Mouse (Mus musculus): ENCODE data around the gene Cwc25.
"Not testable (repeated sequence)": the region's sequence is repeated elsewhere in the genome, so short reads cannot be mapped to it uniquely, and the experiment has no call there.

The Cwc25 gene

DNA sequence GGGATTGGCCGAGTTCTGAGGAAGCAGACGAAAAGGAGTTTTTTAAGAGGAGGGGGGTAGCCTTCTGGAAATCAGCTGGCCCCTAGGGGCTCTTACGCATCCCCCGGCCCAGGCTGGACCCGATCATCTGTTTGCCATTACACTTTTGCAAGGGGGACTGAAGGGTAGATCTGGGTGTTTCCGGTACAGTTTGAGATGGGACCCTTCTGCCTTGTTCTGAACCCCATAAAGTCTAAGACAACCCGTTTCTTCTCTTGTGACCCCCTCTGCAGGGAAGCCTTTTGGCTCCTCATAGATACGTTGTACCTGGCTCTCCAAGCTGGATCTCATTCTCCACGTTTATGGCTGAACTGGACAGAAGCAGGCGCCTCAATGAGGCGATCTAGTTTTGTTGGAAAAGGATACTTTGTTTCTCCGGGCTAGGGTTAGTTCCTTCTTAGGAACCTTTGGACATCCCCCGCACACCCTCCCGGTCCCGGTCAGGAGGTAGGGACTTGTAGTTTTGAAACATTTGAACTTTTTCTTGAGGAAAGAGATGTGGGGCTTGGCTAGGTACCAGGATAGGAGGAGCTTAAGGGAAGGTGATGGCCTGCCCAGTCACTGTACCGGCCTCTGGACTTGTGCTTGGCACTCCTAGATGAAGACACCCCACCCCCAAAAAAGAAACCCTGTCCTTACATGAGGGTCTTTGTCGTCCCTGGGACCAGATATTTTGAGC, 34.5 kb upstream of the Cwc25 start:
- no peak for DNase-seq (ENCODE audit: low spot score in 2 of 2)

DNA sequence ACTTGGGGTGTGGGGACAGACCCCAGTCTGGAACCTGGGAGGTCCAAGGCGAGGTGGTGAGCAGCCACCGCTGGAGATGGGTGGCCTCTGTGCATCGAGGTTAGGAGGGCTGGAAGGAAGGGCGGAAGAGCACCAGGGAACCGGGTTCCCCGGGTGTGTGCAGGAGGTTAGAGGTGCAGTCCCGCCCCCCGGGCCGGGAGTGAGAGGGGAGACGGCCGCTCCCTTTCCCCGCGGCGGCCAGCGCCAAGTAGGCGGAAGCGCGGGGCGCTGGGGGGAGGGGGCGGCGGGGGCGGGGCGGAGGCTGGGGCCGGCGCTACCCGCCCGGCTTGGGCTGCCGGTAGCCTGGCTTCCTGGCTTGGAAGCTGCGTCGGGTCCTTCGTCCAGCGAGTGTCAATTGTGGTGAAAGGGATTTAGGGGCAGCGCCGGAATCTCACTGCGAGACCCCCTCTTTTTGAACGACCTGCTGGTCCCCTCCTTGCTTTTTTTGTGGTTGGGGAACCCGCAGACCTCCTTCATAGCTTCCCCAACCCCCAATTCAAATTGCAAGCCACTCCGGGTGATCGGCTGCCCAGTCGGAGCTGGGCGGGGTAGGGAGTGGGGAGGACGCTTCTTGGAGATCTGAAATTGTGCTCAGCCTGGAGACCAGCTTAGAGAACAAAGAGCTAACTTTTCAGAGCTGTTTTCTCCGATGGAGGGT, 33.8 kb upstream of the Cwc25 start:
- DNase-seq (ENCODE audit: low spot score in 2 of 2), result peak; percentile 44 to 50

DNA sequence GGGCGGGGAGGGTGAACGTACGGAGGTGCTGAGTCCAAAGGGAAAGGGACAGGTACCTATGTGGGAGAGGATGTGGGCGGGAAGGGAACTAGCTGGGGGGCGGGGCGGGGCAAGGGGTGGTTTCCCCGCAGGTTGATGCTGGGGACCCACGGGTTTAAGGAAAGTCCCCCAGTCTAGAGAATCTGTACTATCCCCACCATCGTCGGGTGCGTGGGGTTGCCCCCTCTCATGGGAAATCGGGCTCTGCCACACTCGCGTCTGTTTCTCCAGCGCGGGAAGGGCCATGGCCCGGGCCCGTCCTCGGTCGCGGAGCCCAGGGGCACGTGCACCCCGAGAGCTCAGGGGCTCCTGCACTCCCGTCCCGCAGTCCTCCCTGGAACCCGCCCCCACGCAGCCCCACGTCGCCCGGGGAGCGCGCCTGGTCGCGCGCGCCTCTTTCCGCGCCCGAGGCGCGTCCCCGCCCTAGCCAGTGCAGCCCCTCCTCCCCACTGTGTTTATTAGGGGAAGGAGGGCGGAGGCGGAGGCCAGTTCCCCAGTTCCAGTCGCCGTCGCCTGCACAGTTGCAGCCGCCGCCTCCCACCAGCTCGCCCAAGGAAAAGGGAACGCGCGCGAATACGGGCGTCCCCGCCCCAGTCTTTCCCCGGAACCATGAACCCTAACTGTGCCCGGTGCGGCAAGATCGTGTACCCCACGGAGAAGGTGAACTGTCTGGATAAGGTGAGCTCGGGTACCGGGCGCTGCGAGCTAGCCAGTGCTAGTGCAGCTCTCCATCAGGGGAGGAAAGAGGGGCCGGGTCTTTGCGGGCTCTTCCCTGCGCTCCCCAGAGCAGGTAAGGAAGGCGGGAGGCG, 33.0 kb upstream of the Cwc25 start:
- peak; percentile 62 to 70 for DNase-seq (ENCODE audit: low spot score in 2 of 2)

DNA sequence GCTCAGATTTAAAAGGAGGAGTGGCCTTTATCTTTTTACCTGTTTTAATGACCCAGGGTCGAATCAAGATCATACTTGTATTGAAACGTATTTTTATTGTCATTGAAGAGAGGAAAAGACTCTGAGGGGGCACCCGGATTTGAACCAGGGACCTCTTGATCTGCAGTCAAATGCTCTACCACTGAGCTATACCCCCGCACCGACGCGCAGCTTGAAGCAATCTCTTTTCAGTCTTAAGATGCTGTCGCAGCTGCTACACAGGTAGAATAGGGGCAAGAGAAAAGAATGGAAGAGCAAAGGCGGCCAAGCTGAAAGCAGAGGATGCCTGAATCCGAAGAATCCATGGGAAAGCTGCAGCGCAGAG, 32.4 kb upstream of the Cwc25 start, which contains the start of gene Lasp1:
Gene Lasp1 (plus strand): TSS at position 219 of the 364 bp plus-strand sequence.
- DNase-seq (ENCODE audit: low spot score in 2 of 2), result peak; percentile 70 to 83

DNA sequence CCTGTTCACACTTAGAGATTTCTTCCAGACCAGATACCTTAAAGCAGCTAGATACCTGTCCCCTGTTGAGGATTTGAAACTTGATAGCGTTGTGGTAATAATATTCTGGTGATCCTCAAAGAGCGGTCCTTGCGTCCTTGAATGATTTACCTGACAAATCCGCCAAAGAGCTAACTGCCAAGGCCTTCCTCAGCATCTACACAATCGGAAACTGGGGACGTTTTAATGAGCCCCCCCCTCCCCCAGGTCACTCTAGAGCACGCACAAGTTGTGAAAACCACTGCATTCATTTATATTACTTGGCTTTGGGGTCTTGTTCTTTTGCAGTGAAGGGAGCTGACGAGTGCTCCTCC, 31.7 kb upstream of the Cwc25 start:
- no peak for DNase-seq (ENCODE audit: low spot score in 2 of 2)

DNA sequence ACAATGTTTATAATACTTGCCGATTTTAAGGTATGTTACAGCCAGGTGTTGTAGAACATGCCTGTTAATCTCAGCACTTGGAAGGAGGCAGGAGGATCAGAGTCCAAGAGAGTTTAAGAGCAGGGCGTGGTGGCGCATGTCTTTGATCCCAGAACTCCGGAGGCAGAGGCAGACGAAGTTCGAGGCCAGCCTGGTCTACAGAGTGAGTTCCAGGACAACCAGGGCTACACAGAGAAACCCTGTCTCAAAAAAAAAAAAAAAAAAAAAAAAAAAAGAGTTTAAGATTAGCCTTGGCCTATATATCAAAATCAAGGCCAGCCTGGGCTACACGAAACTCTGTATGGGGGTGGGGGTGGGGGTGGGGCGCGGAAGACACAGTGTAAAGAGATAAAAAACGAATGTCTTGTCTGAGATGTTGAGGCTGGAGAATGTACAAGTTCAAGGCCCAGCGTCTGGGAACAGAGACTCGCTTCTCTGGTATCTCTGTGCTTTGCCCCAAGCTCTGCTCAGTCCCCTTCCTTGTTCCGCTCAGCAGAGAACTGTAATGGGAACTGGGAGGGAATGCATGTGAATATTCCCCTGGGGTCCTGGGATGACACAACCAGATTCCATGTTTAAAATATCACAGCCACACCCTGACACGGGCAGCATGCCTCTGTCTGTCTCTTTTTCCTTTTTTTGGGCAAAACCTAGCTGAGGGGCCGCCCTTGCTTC, 31.2 kb upstream of the Cwc25 start:
- no peak for DNase-seq (ENCODE audit: low spot score in 2 of 2)

DNA sequence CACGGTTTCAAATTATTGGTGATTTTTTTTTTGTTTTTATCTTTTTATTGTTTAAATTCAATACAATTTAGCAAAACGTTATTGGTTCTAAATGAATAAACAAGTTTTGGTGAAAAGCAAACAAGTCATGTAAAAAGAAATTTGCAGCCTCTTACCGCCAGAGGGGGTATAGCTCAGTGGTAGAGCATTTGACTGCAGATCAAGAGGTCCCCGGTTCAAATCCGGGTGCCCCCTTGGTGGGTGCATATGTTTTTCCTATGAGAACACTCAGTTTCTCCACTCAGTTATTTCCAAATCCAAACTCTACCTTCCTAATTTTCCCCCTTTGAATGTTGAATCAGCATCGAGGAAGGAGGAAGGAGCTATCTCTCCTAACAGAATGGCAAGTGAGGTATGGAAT, 30.6 kb upstream of the Cwc25 start:
- peak; percentile 32 to 63 for DNase-seq (ENCODE audit: low spot score in 2 of 2)

DNA sequence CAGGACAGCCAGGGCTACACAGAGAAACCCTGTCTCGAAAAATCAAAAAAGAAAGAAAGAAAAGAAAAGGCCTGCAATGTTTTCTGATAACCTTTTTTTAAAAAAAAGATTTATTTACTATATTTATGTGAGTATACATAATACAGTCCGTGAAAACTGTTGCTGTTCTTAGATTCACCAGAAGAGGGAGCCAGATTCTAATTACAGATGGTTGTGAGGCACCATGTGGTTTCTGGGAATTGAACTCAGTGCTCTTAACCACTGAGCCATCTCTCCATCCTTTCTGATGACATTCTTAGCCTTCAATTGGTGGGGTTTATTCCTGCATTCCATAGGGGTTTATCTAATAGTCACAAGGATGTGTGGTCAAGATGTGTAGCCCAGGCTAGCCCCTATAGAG, 26.8 kb upstream of the Cwc25 start:
- DNase-seq (ENCODE audit: low spot score in 2 of 2), result peak in 1 of 2 experiments; percentile 31

DNA sequence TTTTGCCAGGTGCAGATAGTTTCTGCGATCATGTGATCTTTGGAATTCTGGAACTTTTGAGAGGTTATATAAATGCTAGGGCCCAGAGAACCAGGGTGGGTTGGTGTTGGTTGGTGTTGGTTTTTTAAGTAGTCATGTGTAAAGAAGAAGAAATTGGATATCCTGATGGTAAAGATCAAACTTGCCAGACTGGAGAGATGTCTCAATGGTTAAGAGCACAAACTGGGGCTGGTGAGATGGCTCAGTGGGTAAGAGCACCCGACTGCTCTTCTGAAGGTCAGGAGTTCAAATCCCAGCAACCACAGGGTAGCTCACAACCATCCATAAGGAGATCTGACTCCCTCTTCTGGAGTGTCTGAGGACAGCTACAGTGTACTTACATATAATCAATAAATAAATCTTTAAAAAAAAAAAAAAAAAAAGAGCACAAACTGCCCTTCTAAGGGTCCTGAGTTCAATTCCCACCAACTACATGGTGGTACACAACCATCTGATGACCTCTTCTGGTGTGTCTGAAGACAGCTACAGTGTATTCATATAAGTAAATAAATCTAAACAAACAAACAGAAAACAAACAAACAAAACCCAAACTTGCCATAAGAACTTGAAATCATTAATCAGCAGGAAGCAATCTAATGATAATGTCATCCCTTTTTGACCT, 24.6 kb upstream of the Cwc25 start:
- DNase-seq (ENCODE audit: low spot score in 2 of 2), result not testable (repeated sequence)

DNA sequence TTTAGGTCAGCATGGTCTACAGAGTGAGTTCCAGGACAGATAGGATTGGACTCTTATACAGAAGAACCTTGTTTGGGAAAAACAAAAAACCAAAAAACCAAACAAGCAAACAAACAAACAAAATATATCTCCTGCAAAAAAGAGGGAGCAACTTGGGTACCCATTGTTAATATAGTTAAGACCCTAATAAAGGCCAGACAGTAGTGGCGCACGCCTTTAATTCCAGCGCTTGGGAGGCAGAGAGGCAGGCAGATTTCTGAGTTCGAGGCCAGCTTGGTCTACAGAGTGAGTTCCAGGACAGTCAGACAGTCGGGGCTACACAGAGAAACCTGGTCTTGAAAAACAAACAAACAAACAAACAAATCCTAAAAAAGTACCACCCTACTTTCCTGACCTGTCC, 23.4 kb upstream of the Cwc25 start:
- no peak for DNase-seq (ENCODE audit: low spot score in 2 of 2)

DNA sequence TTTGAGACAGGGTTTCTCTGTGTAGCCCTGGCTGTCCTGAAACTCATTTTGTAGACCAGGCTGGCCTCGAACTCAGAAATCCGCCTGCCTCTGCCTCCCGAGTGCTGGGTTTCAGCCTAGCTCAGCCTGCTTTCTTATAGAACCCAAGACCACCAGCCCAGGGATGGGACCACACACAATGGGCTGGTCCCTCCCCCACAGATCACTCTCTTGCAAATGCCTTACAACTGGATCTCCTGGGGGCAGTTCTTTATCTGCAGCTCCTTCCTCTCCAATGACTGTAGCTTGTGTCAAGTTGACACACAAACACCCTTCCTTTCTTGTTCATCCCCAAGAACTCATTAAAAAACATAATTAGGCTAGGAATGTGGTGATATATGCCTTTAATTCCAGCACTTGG, 21.6 kb upstream of the Cwc25 start:
- DNase-seq (ENCODE audit: low spot score in 2 of 2), result no peak

DNA sequence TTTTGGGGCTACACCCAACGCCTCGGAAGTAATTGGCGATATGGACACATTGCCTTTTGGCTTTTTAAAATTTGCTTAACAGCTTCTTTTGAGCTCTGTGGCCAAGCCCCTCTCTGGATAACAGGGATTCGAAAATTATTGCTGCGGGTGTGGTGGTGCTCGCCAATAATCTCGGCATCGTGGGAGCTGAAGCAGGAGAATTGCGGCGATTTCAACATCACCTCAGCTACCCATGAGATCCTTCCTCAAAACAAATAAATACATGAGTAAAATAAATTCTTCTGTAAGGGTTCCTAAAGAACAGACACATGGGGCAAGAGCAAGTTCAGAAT, 16.2 kb upstream of the Cwc25 start:
- DNase-seq (ENCODE audit: low spot score in 2 of 2), result no peak

DNA sequence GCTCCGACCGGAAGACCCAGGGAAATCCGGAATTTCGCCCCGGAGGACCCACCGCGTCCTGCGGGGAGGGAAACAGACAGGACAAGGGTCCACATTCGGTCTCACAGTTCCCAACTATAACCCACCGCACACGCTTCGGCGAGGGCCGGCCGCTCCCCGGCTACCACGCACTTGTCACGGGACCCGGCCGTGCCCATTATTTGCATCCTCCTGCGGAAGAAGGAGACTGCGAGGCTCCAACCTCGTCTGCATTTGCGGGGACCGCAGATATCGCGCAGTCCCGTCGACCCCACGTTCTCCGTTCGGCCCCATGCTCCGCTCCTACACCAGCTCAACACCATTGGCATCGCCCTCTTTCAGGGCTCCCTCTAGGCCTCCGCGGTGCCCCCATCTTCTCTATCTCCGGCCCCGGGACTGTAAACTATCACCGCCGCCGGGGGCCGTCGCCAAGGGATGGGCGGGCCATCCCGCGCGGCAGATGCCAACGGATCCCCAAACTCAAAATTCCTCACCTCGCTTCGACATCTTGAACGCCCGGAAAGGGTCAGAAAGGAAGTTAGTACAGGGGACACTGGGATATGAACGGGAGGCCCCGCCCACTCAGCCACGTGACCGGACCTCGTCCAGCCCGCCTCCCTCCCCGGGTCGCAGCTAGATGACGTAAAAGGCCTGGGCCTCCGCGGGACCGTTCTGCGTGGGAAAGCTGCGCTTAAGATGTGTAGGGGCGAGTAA, 15.6 kb upstream of the Cwc25 start, which contains the start of gene Rpl23:
Gene Rpl23 (minus strand): TSS at position 606 of the 732 bp plus-strand sequence.
- peak; percentile 97 to 100 for DNase-seq (ENCODE audit: low spot score in 2 of 2)

DNA sequence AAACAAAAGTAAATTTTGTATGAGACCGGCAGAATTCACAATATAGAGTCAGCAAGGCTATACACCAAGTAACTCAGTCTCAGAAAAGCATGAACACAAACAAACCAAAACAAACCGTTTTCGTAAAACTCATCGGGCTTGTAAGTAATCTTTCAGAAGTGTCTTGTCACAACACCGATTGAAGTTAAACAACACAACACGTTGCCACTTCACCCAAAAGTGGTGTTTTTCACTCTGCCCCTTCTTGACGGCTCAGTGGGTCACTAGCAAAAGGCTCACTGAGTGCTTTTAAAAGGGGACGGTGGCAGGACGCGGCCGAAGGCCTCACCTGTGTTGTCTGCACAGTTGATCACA, 15.1 kb upstream of the Cwc25 start:
- no peak for DNase-seq (ENCODE audit: low spot score in 2 of 2)

DNA sequence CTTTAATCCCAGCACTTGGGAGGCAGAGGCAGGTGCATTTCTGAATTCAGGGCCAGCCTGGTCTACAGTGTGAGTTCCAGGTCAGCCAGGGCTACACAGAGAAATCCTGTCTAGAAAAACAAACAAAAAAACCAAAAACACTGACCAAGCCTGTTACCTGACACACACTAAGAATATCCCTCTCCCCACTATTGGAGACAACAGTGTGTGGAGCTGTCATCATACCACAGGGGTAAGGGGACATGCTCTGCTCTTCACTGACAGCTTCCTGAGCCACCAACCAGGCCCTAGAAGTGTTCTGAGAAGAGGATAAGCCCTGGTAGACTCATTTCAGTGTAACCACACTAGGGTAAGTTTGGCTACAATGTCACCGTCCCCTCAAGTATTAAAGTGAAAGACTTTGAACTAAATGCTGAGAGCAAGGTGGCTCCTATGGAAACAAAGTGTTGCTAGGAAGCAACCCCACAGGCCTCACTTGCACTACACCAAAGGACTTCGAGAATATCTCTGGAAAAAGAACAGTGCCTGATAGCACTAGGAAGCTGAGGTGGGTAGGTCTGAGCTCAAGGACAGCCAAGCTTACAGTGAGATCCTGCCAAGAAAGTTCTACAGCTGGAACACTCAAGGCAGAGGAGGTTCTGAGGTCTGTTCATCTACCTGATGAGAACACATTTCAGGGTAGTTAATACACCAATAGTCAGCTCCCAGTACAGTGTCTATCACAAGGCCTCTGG, 13.8 kb upstream of the Cwc25 start:
- no peak for DNase-seq (ENCODE audit: low spot score in 2 of 2)

DNA sequence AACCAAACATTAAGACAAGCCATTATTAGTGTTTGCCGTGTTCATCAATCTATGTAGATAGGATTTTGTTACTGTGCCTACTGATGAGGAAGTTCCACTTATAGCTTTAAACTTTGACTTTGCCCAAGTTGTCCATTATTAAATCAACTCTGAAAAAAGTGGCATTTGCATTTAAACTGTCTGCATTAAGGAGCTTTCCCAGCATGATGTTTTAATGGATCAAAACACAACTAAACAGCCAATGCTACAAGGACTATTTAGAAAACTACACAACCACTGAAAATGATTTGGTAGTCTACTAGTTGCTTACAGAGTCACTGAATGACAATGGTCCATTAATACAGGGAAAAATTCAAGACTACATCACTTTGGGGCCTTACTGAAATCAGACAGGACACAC, 12.6 kb upstream of the Cwc25 start:
- DNase-seq (ENCODE audit: low spot score in 2 of 2), result no peak

DNA sequence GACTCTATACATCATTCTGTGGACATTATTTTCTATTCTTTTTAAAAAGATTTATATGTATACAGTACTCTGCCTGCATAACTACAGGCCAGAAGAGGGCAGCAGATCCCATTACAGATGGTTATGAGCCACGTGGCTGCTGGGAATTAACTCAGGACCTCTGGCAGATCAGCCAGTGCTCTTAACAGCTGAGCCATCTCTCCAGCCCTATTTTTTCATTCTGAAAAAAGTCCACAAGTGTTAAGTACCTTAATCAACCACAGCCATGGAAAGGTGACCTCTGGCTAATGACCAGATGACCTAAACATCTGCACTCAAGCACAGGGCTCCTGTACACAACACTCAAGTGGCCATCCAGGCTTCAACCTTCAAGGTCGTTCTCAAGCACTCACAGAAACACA, 10.8 kb upstream of the Cwc25 start:
- no peak for DNase-seq (ENCODE audit: low spot score in 2 of 2)

DNA sequence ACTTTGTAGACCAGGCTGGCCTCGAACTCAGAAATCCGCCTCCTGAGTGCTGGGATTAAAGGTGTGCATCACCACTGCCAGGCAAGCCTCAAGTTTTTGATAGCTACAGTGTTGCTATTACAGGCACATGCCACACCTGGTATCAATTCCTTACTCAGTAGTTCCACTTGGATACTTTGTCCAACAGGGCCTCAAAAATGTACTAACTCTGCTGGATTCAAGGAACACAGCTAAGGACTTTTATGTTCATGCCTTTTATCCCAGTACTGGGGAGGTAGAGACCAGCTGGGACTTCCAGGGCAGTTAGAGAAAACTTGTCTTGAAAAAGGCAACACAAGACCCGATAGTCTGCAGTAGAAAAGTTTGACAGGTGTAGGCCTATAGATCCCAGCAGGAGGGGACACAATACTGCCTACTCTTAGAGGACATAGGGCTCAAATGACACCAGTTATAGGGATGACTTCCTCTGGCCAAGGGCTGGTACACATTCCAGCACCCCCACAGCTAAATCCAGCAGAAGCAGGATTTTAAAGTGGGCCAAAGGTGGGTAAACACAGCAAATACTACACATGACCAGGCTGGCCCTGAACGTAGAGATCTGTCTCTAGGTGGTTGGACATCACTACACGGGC, 10.3 kb upstream of the Cwc25 start:
- DNase-seq (ENCODE audit: low spot score in 2 of 2), result no peak

DNA sequence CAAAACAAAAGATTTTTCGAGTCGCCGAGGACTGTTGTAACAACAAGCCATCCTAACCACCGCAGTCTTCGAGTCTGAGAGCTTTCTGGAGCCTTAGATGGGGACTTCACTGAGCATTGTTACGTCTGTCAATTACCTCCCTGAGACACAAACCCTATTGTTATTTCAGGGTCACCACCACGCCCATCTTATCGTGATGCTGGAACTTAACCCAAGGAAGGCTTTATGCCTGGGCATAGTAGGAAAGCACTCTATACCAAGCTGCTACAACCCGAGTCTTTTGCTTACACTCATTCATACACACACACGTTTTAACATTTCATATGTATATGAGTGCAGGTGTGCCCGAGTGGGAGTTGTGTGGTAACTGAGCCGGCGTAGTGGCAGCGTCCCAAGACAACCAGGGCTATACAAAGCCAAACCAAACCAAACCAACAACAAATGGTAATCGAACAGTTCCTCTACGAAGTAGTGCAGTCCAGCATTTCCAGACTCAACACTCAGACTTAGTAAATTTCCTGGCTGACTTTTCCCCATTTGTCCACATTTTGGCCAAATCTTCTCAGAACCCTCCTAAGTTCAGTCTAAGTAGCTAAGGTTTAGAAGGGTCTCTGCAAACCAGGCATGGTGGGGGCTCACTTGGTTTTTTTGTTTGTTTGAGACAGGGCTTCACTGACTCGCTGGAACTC, 9.6 kb upstream of the Cwc25 start, which contains the start of gene 1700001P01Rik:
Gene 1700001P01Rik (minus strand): TSS at position 111 of the 689 bp plus-strand sequence.
- DNase-seq (ENCODE audit: low spot score in 2 of 2), result no peak
